Mouse (Mus musculus): Measurements from ENCODE around the gene Lingo2.

DNA sequence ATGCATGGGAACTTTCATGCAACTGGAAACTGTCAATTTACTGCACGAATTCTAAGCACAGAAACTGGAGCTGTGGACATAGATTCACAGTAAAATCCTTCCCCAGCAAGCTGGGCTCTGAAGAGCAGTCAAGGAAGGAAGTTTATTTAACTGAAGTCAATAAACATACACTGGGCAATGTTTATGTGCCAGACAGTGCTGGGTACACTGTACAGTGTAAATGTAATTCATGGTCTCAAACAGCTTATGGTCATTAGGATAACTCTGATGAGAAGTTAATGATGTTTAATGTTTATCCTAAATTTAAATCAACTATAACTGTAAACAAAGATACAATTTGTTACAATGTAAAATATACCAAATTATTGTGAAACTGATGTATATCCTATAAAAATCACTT, 1226.8 kb downstream of the Lingo2 start:
- TF ChIP-seq CTCF (IDR thresholded peaks at IDR 0.05), result no peak
- no peak for TF ChIP-seq EP300 (IDR thresholded peaks at IDR 0.05)
